Mouse (Mus musculus) kidney, adult 2 months (tissue): ENCODE data around the gene Kpna1. TPM values are rescaled to one million over a fixed set of nuclear protein-coding genes. Genes with fewer than 3 reads are reported as not detected.
"Not testable (repeated sequence)": the region's sequence is repeated elsewhere in the genome, so short reads cannot be mapped to it uniquely, and the experiment has no call there.

Experiments used
- DNase-seq: peaks from one replicate; pipeline ENCODE4 v3.0.0; 2021
- H3K27ac ChIP-seq: fragments of 200-500 bp; 2 replicates; pipeline ENCODE4 v1.5.1; 2012; ENCODE audit warnings: low read depth, low read length, control low read depth, inconsistent platforms; ENCODE audit not compliant: insufficient read depth
- H3K27me3 ChIP-seq: fragments of 200-500 bp; replicated peaks from 2 replicates; pipeline ENCODE4 v1.6.1; 2012; ENCODE audit warnings: mild to moderate bottlenecking, moderate library complexity, low read length, inconsistent platforms; ENCODE audit not compliant: control insufficient read depth, insufficient read depth
- H3K36me3 ChIP-seq: fragments of 200-500 bp; 2 replicates; pipeline ENCODE4 v1.6.1; 2012; ENCODE audit warnings: mild to moderate bottlenecking, moderate library complexity, low read length, inconsistent platforms; ENCODE audit not compliant: control insufficient read depth, insufficient read depth
- H3K4me1 ChIP-seq: fragments of 200-500 bp; 2 replicates; pipeline ENCODE4 v1.6.1; 2011; ENCODE audit warnings: low read length; ENCODE audit not compliant: control insufficient read depth, insufficient read depth
- H3K4me3 ChIP-seq: fragments of 200-500 bp; 2 replicates; pipeline ENCODE4 v1.5.1; 2011; ENCODE audit warnings: mild to moderate bottlenecking, low read depth, low read length, control low read depth; ENCODE audit not compliant: insufficient read depth
- CTCF ChIP-seq: fragments of 200-500 bp; conservative IDR thresholded peaks from 2 replicates; pipeline ENCODE4 v1.5.1; 2011; ENCODE audit warnings: low read depth, mild to moderate bottlenecking, control low read depth, low read length, moderate library complexity, mixed read lengths; ENCODE audit not compliant: insufficient read depth, insufficient read length
- POLR2A ChIP-seq: fragments of 200-500 bp; IDR thresholded peaks from one replicate; pipeline ENCODE4 v1.6.1; 2011; ENCODE audit warnings: low read depth, low read length, control low read depth
- WGBS: fragments of 180-500 bp; shearing (Covaris S2); methylation state at CpG from one replicate; pipeline ENCODE4 v1.1.7; 2018; 5-methylcytosine and 5-hydroxymethylcytosine counted together
- polyA plus RNA-seq: library from polyadenylated mRNA; depleted of rRNA; stranded (reverse); fragments of >200 nt; gene quantifications from 2 replicates; pipeline ENCODE4 v1.2.3, GENCODE M21; 2012

Kpna1 gene
- polyA plus RNA-seq, 1 experiment: 7.3 TPM

DNA sequence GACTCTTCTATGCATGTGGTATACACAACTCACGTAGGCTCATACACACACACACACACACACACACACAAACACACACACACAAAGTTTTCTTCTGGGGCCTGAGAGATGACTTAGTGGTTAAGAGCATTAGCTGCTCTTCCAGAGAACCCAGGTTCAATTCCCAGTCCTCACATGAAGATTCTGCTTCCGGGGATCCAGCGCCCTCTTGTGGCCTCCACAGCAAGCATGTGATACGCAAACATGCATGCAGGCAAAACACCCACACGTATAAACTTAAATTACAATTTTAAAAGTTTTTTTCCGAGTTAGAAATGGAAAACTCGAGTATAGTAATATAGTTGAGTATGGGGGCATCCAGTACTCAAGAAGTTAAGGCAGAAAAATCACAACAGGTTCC is 37.2 kb upstream of the Kpna1 start:
- no peaks in the 10 kb centered on the region; the same call in 1 of the 2 replicates for H3K4me1 ChIP-seq
- no peaks in the 10 kb centered on the region for H3K27me3 ChIP-seq
- no peak overlapping the region for H3K27ac ChIP-seq
- H3K36me3 ChIP-seq: no peaks in the 10 kb centered on the region
- no peak overlapping the region for H3K4me3 ChIP-seq
- 89% methylated on average over 7 of the region's 7 CpGs for WGBS
- peak; percentile 61 for TF ChIP-seq CTCF
- TF ChIP-seq POLR2A: no peak
- DNase-seq: peak; percentile 40

DNA sequence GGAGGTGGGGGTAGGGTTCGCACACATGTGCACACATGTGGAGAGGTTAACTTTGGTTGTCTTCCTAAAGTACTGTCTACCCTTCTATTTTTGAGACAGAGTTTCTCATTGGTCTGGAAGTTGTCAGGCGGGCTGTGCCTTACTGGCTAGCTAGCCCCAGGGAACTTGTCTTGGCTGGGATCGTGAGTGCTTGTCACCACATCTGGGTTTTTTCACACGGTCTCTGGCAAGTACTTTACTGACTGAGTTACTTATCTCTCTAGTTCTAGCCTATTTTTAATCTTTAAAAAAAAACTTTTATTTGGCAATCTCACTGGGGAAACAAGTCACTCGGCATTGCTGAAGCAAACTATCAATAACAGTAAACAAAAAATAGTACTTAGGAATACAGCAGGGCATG is 29.3 kb upstream of the Kpna1 start:
- H3K36me3 ChIP-seq: peaks cover 1% of the 10 kb centered on the region; the same call in 1 of the 2 replicates
- TF ChIP-seq CTCF: no peak
- TF ChIP-seq POLR2A: no peak
- DNase-seq: no peak
- no peak overlapping the region for H3K27ac ChIP-seq
- no peaks in the 10 kb centered on the region for H3K4me1 ChIP-seq
- H3K27me3 ChIP-seq: no peaks in the 10 kb centered on the region
- 67% methylated on average over 5 of the region's 5 CpGs for WGBS
- no peak overlapping the region for H3K4me3 ChIP-seq

DNA sequence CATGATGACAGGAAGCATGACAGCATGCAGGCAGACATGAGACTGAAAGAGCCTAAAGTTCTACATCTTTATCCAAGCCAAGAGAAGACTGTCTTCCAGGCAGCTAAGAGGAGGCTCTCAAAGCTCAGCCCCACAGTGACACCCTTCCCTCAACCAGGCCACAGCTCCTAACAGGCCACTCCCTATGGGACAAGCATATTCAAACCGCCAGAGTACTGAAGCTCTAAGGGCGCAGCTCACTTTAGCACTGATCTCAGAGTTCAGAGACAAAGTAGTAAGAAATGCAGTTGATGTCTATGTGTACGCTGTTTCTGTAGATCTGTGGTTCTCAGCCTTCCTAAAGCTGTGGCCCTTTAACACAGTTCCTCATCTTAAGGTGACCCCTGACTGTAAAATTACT is 27.3 kb upstream of the Kpna1 start:
- 97% methylated on average over 3 of the region's 3 CpGs for whole genome bisulfite sequencing
- Histone ChIP-seq H3K4me1 (no peaks in the 10 kb centered on the region), H3K4me3 (no peak overlapping the region), H3K27me3 (no peaks in the 10 kb centered on the region), H3K36me3 (peaks cover 1% of the 10 kb centered on the region; the same call in 1 of the 2 replicates), H3K27ac (no peak overlapping the region)
- TF ChIP-seq CTCF: no peak
- no peak for TF ChIP-seq POLR2A
- no peak for DNase-seq

DNA sequence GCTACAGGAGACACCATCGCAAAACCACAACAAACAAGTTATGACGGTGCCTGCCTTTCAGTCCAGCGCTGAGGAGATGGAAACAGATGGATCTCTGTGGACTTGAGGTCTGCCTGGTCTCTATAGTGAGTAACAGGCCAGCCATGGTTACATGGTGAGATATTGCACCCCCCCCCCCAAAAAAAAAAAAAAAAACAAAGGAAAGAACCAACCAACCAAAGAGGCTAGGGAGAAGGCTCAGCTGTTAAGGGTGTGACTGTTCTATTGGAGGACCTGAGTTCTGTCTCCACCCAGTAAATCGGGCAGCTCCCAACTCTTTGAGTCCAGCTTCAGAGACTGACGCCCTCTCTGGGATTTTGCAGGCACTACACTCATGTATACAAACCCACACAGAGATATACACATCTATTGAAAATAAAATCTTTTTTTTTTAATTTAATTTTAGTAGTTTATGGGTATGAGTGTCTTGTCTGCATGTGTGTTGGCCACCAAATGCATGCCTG is 25.9 kb upstream of the Kpna1 start:
- Histone ChIP-seq H3K27me3 (no peaks in the 10 kb centered on the region), H3K4me1 (no peaks in the 10 kb centered on the region), H3K4me3 (no peak overlapping the region), H3K27ac (no peak overlapping the region), H3K36me3 (peaks cover 1% of the 10 kb centered on the region; the same call in 1 of the 2 replicates)
- TF ChIP-seq CTCF (no peak), POLR2A (no peak)
- DNase-seq: no peak
- WGBS: 90% methylated on average over 5 of the region's 5 CpGs

DNA sequence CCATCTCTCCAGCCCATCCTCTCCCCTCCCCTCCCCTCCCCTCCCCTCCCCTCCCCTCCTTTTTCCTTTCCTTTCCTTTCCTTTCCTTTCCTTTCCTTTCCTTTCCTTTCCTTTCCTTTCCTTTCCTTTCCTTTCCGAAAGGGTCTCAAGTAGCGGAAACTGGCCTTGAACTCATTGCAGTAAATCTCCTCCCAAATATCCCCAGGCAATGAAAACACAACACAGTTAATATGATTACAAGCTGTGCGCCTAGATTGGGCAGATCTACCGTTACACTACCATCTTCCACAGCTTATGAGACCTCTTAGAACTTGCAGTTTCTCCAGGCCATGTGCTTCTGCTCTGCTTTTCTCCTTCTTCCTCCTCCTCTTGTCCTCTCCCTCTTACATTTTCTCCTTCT is 12.6 kb upstream of the Kpna1 start:
- 80% methylated on average over 3 of the region's 4 CpGs for WGBS
- H3K4me3 ChIP-seq, H3K36me3 ChIP-seq, H3K4me1 ChIP-seq, H3K27me3 ChIP-seq, H3K27ac ChIP-seq, DNase-seq: not testable (repeated sequence)

DNA sequence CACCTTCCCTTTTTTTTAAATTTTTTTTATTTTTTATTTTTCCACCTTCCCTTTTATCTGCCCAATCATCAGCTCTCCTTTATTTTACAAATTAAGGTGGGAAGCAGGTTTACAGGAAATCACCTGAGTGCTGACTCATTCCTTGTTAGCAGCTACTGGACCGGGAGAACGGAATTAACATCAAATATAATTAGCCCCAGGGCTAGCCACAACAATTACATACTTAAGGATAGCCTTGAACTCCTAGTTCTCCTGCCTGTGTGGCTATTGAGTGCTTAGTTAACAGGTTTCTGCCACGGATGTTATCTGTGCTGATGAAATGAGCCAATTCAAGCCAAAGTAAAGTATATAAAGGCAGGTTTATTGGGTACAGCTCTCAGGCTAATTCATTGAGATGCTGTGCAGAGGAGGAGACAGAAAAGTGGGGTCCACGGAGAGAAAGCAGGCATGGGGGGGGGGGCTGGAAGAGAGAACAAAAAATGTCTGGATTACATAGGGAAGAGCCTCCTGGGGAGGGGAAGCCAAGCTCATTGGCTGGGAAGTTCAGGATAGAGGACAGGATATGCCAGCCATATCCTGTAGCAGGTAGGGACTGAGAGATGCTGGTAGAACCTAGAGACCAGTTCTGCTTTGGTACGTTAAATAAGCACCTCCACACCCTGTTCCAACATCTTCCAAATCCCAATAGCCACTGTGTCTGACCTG is 12.0 kb upstream of the Kpna1 start:
- TF ChIP-seq CTCF (no peak), POLR2A (no peak)
- peaks cover 10% of the 10 kb centered on the region for H3K36me3 ChIP-seq
- WGBS: 67% methylated on average over 5 of the region's 5 CpGs

DNA sequence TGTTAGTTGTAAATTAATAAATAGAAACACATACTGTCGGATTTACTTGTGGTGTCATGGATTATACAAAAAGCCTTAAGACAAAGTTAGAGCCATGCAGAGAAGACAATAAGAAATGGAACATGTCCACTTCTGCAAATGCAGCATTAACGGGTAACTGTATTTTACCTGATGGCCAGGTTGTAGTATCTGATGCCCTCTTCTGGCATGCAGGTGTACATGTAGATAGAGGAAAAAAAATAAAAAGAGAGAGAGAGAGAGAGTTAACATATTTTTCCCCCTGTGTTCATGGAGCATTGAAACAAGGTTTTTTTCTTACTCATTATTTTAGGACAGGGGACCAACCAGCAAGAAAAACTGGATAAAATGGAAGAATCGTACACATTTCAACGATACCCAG is 11.2 kb upstream of the Kpna1 start:
- TF ChIP-seq CTCF (no peak), POLR2A (no peak)
- H3K36me3 ChIP-seq: peaks cover 13% of the 10 kb centered on the region
- no peak for DNase-seq
- H3K27ac ChIP-seq: no peak overlapping the region
- 83% methylated on average over 4 of the region's 4 CpGs for WGBS
- no peaks in the 10 kb centered on the region for H3K4me1 ChIP-seq
- no peaks in the 10 kb centered on the region for H3K27me3 ChIP-seq
- H3K4me3 ChIP-seq: no peak overlapping the region

More for the DNA sequence above, 12.0 kb upstream of the Kpna1 start:
- Histone ChIP-seq H3K4me1 (no peaks in the 10 kb centered on the region), H3K4me3 (no peak overlapping the region), H3K27ac (no peak overlapping the region), H3K27me3 (no peaks in the 10 kb centered on the region)
- DNase-seq: no peak
